Mouse (Mus musculus) stomach, embryonic 14.5 days (tissue): ENCODE data around the gene Cxcl1. TPM values are rescaled to one million over a fixed set of nuclear protein-coding genes. Genes with fewer than 3 reads are reported as not detected.
"Not testable (repeated sequence)": the region's sequence is repeated elsewhere in the genome, so short reads cannot be mapped to it uniquely, and the experiment has no call there.

ENCODE experiments used
- ATAC-seq: fragments of 200-750 bp; cut with Nextera tagmentation; 2 replicates; pipeline ENCODE4 v1.8.0; 2017; ENCODE audit warnings: low read depth, moderate TSS enrichment; ENCODE audit not compliant: insufficient number of reproducible peaks, insufficient read depth, low FRiP score
- H3K27ac ChIP-seq: fragments of 300-500 bp; sonication (generic); 2 replicates; pipeline ENCODE4 v1.5.1; 2014; ENCODE audit warnings: mild to moderate bottlenecking, low read length, moderate library complexity, mixed read lengths
- H3K27me3 ChIP-seq: fragments of 300-500 bp; sonication (generic); 2 replicates; pipeline ENCODE4 v1.6.1; 2014; ENCODE audit warnings: low read length, control low read depth, mixed read lengths; ENCODE audit not compliant: control insufficient read depth, insufficient read depth
- H3K36me3 ChIP-seq: fragments of 300-500 bp; sonication (generic); 2 replicates; pipeline ENCODE4 v1.6.1; 2014; ENCODE audit warnings: mild to moderate bottlenecking, control low read depth, low read length, moderate library complexity, mixed read lengths; ENCODE audit not compliant: control insufficient read depth, insufficient read depth
- H3K4me1 ChIP-seq: fragments of 300-500 bp; sonication (generic); 2 replicates; pipeline ENCODE4 v1.6.1; 2014; ENCODE audit warnings: low read length, control low read depth, mixed read lengths; ENCODE audit not compliant: control insufficient read depth, insufficient read depth
- H3K4me2 ChIP-seq: fragments of 300-500 bp; sonication (generic); replicated peaks from 2 replicates; pipeline ENCODE4 v1.6.1; 2014; ENCODE audit warnings: low read depth, low read length, control low read depth
- H3K4me3 ChIP-seq: fragments of 300-500 bp; sonication (generic); 2 replicates; pipeline ENCODE4 v1.5.1; 2014; ENCODE audit warnings: low read depth, low read length, control low read depth
- H3K9ac ChIP-seq: fragments of 300-500 bp; sonication (generic); replicated peaks from 2 replicates; pipeline ENCODE4 v1.6.1; 2014; ENCODE audit warnings: low read depth, mild to moderate bottlenecking, control low read depth, low read length, moderate library complexity, mixed read lengths
- H3K9me3 ChIP-seq: fragments of 300-500 bp; sonication (generic); 2 replicates; pipeline ENCODE4 v1.6.1; 2016; ENCODE audit warnings: low read depth, low read length, control low read depth; ENCODE audit not compliant: control insufficient read depth
- WGBS: fragments of 180-500 bp; shearing (Covaris S2); extraction: QIAGEN DNeasy Blood & Tissue Kit; methylation state at CpG from one replicate; pipeline ENCODE4 v1.1.7; 2014; 5-methylcytosine and 5-hydroxymethylcytosine counted together
- polyA plus RNA-seq: library from polyadenylated mRNA; unstranded; fragments of >200 nt; fragmentation: Nextera tagmentation; extraction: Ambion mirVana; gene quantifications from 2 replicates; pipeline ENCODE4 v1.2.1, GENCODE M21; 2014

The Cxcl1 gene
- 0.83 and 1.2 TPM in 2 replicates for polyA plus RNA-seq

- 9% methylated on average over 30 of the region's 30 CpGs for WGBS
- peak; percentile 83 for ATAC-seq
- Histone ChIP-seq H3K36me3 (no peaks in the 10 kb centered on the region), H3K27me3 (no peaks in the 10 kb centered on the region), H3K27ac (no peak within 1 kb of the TSS), H3K4me3 (peak within 1 kb of the TSS; percentile 40), H3K9ac (peak within 1 kb of the TSS; percentile 40), H3K4me1 (no peaks in the 10 kb centered on the region), H3K4me2 (peak within 1 kb of the TSS; percentile 87), H3K9me3 (no peaks in the 10 kb centered on the region)
These were observed at the start of gene Cxcl1 for GRCm38 (mm10) chr5:90890519-90891463. Gene Cxcl1 (plus strand): TSS chr5:90891241.

DNA sequence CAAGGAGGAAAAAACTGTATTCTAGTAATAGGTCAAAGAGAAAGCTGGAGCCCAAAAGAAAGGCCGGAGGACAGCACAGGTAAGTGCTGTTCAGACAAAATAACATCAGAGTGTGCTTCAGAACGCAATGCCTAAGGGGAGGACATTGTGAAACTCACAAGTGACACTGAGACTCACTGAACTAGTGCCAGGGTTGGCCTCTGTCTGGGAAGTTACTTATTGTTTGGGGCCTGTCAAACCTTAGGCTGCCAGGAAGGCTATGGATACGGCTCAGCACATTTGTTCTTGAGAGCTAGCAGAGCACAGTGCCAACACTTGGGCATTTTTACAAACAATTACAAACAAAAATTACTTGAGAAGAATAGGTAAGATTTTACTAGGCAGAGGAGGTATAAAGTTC is 47.1 kb upstream of the Cxcl1 start:
- 83% methylated on average over 3 of the region's 3 CpGs for WGBS
- Histone ChIP-seq H3K27ac (no peak overlapping the region), H3K4me3 (no peak overlapping the region), H3K9me3 (no peaks in the 10 kb centered on the region), H3K4me1 (no peaks in the 10 kb centered on the region), H3K36me3 (no peaks in the 10 kb centered on the region), H3K27me3 (no peaks in the 10 kb centered on the region), H3K4me2 (no peak overlapping the region), H3K9ac (no peak overlapping the region)
- ATAC-seq = no peak

DNA sequence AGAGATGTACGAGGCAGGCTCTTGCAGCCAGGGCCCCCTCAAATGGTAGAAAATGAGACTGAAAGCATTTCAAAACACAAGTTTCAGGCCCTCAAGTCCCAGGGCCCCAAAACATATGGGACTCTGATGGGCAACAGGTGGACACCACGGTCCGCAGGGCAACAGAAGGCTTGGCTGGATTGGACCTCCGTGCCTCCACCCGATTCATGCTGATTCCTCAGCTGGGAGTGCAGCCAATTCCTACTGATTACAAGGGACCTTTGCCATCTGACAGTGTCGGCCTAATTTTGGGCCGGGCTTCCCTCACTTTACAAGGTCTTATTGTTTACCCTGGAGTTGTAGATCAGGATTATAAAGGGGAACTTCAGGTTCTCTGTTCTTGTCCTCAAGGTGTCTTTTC is 40.9 kb upstream of the Cxcl1 start:
- 91% methylated on average over 7 of the region's 7 CpGs for WGBS
- H3K9me3 ChIP-seq, ATAC-seq, H3K4me2 ChIP-seq, H3K36me3 ChIP-seq, H3K27me3 ChIP-seq, H3K4me1 ChIP-seq, H3K4me3 ChIP-seq, H3K27ac ChIP-seq, H3K9ac ChIP-seq: not testable (repeated sequence)

DNA sequence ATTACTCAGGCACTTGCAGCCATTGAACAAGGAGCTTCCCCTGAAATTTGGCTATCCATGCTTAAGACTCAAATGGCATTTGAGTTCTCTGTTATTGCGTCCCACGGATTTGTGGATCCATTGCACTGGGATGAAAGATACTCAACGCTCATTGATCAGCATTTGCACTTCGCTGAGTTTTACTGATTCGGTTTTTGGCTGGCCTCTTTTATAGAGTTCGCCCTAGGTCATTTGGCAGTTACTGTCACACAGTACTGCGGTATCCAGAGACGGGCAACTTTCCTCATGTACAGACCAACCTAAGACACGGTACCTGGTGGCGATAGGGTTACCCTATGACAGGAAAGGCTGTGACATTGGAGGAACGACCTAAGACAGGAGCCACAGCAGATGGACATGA is 39.6 kb upstream of the Cxcl1 start:
- H3K4me2 ChIP-seq, H3K4me3 ChIP-seq, H3K9ac ChIP-seq, H3K36me3 ChIP-seq, H3K9me3 ChIP-seq, ATAC-seq, H3K4me1 ChIP-seq, H3K27ac ChIP-seq, H3K27me3 ChIP-seq: not testable (repeated sequence)
- WGBS = 92% methylated on average over 11 of the region's 11 CpGs

DNA sequence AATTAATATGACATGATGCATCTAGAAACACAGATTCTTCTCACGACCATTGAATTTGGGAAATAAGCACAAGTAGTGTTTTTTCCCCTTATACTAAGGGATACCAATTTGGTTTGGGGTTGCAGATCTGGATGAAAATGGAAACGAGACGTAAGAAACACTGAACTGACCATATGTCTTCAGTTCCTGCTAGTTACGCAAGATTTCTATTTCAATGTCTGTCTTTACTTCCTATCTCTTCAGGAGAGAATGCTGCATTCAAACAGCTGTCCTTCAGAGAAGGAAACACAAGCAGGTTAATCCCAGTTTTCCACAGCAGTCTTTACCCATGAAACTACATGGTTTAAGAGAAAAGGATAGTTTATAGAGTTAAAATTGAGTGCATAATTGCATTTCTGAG is 37.8 kb upstream of the Cxcl1 start:
- H3K27me3 ChIP-seq = no peaks in the 10 kb centered on the region
- no peaks in the 10 kb centered on the region for H3K4me1 ChIP-seq
- H3K4me3 ChIP-seq = no peak overlapping the region
- no peaks in the 10 kb centered on the region for H3K36me3 ChIP-seq
- no peaks in the 10 kb centered on the region for H3K9me3 ChIP-seq
- 83% methylated on average over 4 of the region's 4 CpGs for WGBS
- H3K9ac ChIP-seq = no peak overlapping the region
- H3K4me2 ChIP-seq = no peak overlapping the region
- no peak overlapping the region for H3K27ac ChIP-seq
- ATAC-seq = no peak

GRCm38 (mm10) chr5:90855308-90856230 is 35.5 kb upstream of the Cxcl1 start:
- no peak for ATAC-seq
- H3K9me3 ChIP-seq = no peaks in the 10 kb centered on the region
- H3K36me3 ChIP-seq = no peaks in the 10 kb centered on the region
- H3K4me3 ChIP-seq = no peak overlapping the region
- WGBS = 62% methylated on average over 7 of the region's 7 CpGs
- H3K27me3 ChIP-seq = no peaks in the 10 kb centered on the region
- no peak overlapping the region for H3K27ac ChIP-seq
- no peak overlapping the region for H3K4me2 ChIP-seq
- no peaks in the 10 kb centered on the region for H3K4me1 ChIP-seq
- H3K9ac ChIP-seq = no peak overlapping the region

- no peak overlapping the region for H3K27ac ChIP-seq
- H3K27me3 ChIP-seq = no peaks in the 10 kb centered on the region
- 65% methylated on average over 5 of the region's 5 CpGs for WGBS
- H3K4me1 ChIP-seq = no peaks in the 10 kb centered on the region
- no peak overlapping the region for H3K4me3 ChIP-seq
- no peak overlapping the region for H3K9ac ChIP-seq
- no peak overlapping the region for H3K4me2 ChIP-seq
- no peaks in the 10 kb centered on the region for H3K36me3 ChIP-seq
- no peak for ATAC-seq
- H3K9me3 ChIP-seq = no peaks in the 10 kb centered on the region
These were observed 33.6 kb upstream of the Cxcl1 start for GRCm38 (mm10) chr5:90857463-90857862.

GRCm38 (mm10) chr5:90858429-90858828 is 32.6 kb upstream of the Cxcl1 start:
- H3K9me3 ChIP-seq = no peaks in the 10 kb centered on the region
- no peak overlapping the region for H3K27ac ChIP-seq
- ATAC-seq = no peak
- H3K9ac ChIP-seq = no peak overlapping the region
- H3K4me3 ChIP-seq = no peak overlapping the region
- WGBS = 77% methylated on average over 2 of the region's 2 CpGs
- H3K4me1 ChIP-seq = no peaks in the 10 kb centered on the region
- H3K36me3 ChIP-seq = no peaks in the 10 kb centered on the region
- no peaks in the 10 kb centered on the region for H3K27me3 ChIP-seq
- H3K4me2 ChIP-seq = no peak overlapping the region
